Mouse (Mus musculus) neutrophil, adult 5-6 weeks (primary cell): ENCODE results near the gene Unc50. TPM values are rescaled to one million over a fixed set of nuclear protein-coding genes. Genes with fewer than 3 reads are reported as not detected.

Experiments
- ATAC-seq: fragments of 151-379, 151-347 bp; 2 replicates; pipeline ENCODE4 v1.8.0; 2017; ENCODE audit warnings: mild to moderate bottlenecking, moderate TSS enrichment; ENCODE audit not compliant: insufficient number of reproducible peaks, poor library complexity, low FRiP score, severe bottlenecking; ENCODE audit errors: extremely low read depth
- total RNA-seq: library from RNA; stranded (forward); fragments of 200-1000 nt; gene quantifications from 2 replicates; pipeline ENCODE4 v1.2.3, GENCODE M21; 2017

Gene Unc50
- total RNA-seq, 1 experiment from 2014 or later, result 52.3 TPM

DNA sequence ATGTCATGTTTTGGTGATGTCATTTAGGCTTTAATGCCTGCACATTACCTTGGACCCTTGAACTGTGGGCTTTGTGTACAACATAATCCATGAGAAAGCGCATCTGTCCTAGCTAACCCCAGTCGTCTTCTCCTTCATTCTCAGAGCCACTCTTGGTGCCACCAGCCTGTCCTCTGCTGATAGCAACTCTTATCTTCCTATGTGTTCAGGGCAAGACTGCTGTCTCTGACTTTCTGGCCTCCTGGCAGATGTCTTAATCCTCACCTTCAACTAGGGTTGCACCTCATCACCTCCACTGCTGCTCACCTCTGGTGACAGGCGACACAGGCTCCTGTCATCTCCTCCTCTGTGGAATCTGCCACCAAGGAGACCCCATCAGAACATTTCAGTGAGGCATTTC lies 6.5 kb downstream of the Unc50 start:
- ATAC-seq, result no peak

DNA sequence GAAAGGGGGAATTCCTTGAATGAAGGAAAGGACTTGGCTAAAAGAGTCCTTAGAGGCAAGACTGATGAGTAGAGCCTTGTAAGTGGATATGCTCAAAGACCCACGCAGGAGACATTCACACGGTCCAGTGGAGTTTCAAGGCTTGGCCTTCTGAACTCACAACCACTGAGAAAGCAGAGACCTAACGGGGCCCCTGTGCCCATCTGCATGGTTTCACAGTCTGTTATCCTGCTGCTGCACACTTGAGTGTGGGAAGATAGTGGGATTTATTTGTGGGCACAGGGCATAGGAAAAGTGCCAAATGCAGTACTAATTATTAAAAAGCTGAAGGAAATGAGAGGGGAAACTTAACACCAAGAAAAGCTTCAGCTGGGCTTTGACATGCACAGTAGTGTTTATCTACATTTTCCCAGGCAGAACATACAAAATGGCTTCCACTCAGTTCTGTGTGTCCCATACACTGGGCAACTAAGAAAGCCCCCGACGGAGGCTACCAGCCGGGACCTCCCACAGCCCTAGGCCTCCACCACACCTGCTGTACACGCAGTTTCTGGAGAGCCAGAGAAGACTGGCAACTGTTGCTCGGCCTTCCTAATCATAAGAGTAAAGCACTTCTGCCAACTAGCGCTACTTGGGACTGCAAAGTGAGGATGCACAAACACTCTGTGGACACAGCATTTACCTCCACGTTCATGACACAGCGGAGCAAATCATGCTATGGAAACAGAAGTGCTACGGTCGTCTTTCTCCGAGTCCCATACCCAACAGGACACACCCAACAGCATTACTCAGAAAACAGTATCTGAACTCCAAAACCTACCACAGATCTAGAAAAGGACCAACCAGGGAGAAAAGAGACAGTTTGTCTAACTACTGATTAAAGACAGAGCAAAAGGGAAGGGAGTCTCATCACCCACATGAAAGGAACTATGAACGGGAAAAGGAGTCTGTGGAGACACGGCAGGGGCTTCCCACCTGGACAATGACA lies 13.2 kb downstream of the Unc50 start:
- no peak for ATAC-seq

DNA sequence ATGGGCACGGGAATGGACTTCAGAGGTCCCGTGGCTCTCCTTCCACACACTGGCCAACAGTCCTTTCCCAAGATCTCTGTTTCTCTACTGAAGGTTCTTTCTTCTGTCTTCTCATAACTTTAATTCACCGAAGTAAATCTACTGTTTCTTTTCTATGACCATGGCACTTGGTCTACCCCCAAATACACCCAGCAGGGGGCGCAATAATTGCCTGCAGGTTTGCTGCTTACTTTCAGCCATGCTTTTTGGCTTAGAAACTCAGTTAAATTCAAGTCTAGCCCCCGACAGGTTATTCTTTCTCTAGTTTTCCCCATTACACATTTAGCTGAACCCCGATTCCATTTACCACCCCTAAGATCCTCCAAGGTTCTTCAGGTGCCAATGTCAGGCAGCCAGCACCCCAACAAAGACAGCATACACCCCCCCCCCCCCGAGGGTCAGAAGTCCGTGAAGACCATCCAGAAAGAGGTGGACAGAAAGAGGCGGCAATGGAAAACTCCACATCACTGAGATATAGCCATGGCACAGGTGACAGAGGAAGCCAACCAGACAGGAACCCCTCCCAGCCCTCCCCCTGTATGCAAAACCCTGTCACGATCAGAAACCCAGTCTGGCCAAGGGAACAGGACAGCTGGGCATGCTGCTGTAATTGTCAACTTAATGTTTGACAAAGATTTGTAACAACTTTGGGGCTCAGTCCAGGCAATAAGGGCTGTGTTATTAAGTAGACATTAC lies 18.6 kb downstream of the Unc50 start:
- 0 out of 2 replicates have a peak, but pooled peaks have one; percentile 19 for ATAC-seq

DNA sequence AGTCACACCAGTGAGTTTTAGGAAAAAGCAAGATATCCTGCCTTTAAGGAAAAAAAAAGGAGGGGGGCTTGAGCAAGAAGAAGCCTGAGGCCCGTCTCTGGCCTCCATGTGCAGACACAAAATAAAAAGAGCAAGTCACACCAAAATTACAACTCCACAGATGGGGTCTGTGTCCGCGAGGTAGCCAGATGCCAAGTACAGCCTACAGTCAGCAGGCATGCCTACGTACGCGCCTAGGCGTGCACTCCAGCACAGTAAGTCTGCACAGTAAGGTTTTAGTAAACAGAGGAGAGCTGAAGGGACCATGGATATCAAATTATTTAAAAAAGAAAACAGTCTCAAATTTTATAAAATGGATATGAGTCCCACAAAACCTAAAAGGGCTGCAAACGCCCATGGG lies 21.3 kb downstream of the Unc50 start:
- no peak for ATAC-seq

DNA sequence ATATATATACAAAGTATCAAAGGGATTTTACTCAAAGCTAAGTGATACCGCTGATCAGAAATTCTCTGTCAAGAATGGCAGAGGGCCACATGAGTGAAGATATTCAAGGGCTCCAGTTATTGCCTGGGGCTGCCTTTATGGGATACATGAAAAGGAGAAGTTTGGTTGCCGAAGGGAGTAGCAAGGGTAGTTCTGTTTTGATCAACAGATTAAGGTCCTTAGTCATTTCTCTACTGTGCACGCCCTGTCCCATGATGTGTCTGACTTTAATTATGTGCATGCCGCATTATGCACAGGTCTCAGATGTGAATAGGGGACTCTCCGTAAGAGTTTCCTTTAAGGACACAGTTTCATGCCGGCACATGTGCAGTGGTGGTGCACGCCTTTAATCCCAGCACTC lies 27.6 kb downstream of the Unc50 start:
- no peak for ATAC-seq

DNA sequence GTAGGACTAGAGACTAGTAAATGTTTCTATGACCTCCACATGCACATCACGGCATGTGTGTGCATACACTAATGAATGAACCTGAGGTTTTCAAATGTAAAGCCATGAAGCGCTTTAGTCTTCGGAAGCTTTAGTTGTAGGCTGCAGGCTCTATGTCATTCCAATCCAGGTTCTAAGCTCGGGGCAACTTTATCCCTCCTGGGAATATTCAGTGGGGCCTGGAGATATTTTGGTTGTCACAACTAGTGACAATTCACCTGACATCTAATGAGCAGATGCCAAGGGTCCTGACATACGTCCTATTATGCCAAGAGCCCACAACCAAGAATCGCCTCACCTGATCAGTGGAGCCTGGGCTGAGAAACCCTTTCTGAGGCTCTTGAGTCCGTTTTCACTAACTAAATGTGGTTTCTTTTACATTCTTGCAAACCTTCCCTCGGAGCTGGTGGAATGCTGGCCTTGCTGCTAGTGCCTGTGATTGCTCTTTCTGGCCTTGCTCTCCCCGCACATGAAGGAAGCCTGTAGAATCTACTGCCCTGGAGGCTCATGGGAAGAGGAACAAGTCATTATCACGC lies 35.0 kb downstream of the Unc50 start:
- no peak for ATAC-seq

DNA sequence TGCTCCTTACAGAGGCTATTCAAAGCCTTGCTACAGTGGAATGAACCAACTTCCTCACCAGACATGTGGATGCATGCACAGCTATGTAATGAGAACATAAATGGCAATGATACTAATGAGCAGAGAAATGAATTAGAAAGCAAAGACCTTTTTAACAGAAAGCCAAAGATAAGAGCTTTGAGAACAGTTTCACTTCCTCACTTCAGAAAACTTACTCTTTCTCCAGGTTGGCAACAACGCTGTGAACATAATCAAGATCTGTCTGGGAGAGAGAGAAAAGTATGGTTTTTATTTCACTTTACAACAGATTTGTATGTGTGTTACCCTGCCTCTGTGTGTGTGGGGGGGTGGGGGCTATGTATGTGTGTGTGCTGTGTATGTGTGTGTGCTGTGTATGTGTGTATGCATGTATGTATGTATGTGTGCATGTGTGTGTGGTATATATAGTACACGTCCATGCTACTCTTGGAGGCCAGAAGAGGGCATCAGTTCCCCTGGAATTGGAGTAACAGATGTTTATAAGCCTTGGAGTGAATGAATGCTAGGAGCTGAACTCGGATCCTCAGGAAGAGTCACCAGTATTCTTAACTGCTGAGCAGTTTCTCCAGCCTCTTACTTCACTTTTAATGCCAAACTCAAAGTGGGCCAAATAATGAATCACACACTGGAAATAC lies 36.5 kb downstream of the Unc50 start:
- ATAC-seq, result 0 out of 2 replicates have a peak, but pooled peaks have one; percentile 26

DNA sequence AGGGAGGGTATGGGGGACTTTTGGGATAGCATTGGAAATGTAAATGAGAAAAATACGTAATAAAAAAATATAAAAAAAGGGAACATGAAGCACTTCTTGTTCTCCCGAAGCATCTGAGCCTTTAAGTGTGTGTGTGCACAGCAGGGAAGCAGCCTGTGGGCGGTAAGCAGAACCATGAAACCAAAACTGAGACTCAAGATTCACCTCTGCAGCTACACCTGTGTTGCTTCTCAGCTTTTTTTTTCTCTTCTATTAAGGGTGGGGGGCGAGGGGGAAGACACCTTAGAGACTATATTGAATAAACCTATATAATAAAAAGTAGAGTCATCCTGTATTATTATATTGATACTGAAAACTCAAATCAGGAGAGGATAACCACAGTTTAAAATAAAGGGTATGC lies 37.9 kb downstream of the Unc50 start:
- no peak for ATAC-seq

DNA sequence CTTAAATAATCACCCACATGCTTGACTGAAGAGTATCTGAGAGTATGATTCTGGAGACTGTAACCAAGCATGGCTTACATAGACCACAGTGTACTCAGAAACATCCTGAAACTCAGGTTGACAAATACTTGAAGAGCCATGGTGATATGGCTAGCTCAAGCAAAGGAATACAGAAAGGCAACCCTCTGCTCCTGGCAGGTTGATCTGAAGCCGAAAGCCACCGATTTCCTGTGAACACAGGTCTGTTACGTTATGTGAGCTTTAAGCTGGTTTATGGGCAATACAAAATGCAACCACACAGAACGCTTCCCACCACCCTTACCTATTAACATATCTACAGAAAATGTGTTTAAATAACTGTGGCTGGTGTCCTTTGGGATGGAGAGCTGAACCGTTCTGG lies 39.1 kb downstream of the Unc50 start:
- ATAC-seq, result no peak

DNA sequence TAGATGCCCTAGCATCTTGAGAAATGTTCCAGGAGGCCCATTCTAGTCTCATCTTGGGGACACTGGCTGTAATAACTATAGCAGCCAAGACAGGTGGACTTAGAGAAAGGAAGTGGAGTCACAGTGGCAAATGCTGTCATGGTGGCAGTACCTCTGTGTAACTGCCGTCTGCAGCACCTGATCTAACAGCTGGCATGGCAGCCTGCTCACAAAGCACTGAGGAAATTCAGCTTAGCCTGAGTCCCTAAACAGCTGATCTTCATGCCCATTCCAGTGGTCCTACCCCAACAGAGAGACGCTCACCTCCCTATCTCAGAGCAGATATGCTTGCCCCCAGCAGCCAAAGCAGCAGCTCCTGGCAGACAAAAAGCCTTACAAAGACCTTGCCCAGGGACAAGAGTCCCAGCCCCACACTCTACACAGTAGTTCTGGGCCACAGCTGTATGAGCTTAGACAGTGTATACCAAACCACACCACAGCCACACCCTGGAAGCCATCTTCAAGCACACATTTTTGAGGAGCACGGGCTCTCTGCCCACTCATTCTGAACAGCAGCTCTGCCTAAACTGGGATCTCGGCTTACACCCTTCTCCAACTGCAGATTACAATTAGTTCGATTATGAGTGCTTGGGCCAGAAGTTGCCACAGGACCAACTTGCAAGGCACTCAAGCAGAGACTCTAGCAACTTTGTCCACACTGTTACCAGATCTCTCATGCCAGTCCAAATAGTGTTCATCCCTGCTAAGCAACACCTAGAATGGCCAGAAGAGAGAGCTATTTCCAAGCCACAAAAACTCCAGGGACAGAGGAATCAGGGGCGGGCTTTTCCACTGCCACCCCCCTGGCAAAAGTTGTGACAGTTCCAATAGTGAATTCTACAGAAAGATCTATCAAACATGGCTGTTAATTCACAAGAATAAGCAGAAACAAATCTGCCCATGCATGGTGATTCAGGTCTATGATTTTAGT lies 41.5 kb downstream of the Unc50 start:
- ATAC-seq, result no peak

DNA sequence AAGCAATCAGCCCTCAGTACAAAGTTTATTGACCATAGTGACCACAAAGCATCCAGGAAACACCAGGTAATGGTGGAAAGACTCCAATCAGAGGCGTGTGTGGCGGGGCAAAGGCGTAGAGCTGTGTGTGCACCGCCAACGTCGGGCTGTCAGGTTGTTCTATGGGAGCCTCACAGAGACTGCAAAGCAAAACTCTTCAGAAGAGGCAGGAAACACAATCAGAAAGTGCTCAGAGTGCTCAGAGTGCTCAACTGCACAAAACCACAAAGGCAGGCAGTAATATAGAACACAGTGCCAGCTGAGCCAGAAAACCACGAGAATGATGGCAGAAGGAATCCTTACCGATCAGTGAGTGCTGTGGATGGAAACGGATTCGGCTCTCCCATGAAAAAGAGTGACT lies 43.3 kb downstream of the Unc50 start:
- no peak for ATAC-seq

DNA sequence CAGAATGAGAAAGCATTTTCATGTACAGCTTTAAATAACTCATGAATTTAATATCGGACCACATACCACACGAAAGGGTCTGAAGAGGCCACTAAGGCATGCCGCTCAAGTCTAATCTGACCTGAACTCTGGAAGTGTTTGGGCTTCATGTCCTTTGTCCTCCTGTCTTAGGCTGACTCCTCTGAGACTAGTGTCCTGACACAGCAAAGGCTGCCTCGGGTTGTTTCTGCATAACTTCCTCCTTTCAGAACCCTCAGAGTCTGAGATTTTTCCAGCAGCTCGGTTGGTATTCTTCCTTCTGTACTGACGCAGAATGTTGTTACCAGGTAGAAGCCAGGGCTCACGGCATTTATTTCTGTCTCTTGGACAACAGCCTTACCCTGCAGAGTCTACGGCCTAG lies 44.1 kb downstream of the Unc50 start:
- ATAC-seq, result peak; percentile 42; the same call in 1 of the 2 replicates

DNA sequence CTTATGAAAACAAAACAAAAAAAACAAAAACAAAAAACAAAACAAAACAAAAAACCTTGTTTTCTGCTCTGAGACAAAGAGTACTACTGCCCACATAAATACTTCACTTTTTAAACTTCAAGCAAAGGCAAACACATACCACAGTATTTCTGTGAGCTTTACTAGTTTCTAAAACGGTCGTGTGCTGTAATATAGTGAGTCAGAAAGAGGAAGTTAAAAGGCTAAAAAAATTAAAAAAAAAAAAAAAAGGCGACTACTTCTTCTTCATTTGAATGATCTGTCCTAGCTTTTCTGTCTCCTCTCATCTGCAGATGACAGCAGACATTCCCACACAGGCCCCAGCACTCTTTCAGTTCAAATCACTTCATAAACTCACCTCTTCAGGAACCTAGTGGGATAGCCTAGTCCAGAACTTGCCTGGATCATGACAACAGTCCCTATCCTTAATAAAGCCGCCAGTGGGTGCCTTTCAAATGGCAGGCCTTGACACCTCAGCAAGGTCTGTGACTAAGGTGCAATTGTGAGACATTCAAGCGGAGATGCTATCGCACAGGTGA lies 44.8 kb downstream of the Unc50 start:
- ATAC-seq, result peak; percentile 28; the same call in 1 of the 2 replicates

DNA sequence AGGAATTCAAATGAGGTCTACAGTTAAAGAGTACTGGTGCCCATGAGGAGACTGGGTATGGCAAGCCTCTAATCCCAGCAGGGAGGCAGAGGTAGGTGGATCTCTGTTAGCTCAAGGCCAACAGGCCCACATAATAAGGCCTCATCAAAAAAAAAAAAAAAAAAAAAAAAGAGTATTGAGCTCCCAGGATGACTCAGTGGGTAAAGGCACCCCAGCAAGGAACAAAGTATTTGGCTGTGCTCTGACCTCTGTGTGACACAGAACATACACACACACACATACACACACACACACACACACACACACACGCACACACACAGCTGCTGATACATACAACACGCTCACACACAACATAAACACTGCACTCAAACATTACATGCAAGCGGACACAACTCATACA lies 45.4 kb downstream of the Unc50 start:
- no peak for ATAC-seq

DNA sequence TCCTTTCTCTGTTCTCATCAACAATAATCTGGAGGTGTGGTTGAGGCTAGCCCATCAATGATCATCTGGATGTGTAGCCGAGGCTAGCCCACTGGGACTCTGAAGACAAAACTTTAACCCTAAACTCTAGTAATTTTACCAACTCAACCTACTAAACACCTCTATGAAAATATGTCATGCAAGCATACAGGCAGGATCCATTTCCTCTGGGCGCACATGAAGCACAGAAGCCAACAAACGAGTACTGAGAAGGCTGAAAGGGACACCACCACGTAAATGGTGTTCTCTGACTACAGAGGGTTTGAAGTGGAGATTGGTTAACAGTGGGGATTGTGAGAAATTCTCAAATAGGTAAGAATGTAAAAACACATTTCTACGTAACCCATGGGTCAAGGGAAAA lies 47.3 kb downstream of the Unc50 start:
- ATAC-seq, result no peak

DNA sequence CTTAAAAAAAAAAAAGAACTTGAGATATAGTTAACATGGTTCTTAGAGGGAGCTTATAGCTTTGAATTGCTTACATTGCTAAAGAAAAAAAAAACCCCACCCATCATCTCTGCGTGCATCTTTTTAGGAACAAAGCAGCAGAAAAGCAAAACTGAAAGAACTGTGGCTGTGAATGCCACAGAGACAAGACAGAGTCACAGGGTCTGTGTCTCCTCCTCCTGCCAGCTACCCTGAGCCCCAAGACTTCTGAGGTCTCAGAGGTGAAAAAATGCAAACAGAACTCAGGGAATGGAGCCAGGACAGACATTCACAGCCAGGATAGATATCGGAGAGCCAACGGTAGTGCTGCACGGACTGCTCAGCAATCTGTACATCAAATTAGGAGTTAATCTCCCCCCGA lies 48.0 kb downstream of the Unc50 start:
- ATAC-seq, result no peak

DNA sequence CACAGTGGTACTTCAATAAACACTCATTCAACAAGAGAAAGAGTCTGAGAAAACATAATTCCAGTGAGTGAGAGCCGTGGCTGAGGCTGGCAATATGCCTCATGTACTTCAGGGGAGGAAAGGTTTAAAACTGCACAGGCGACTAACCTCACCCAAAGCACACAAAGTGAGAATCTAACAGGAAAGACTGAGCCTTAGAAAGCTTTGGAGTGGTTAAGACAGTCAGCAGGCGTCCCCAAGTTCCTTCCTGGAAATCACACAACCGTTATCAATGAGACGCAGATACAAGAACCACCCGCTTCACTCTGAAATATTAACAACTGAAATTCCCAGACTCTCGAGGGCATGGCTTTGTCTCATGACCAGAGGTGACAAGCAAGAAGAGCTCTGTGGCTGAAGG lies 48.5 kb downstream of the Unc50 start:
- no peak for ATAC-seq

DNA sequence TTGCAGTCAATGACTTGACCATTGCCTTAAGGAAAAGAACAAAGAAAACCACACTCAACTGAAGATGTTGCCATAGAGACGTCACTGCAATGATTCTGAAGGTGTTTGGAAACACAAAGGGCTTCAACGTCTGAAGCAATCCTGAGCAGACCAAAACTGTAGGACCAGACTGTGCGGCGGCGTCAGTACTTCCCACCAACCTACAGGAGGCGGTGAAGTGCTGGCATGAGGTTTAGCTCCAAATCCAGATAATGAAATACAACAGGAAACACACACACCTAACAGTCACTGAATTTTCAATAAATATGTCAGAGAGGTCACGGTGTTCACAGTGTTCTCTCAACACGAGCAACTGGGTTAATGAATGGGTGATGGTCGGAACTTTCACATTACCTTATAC lies 49.1 kb downstream of the Unc50 start:
- ATAC-seq, result peak; percentile 74
